Mouse (Mus musculus): ENCODE results near the gene St14. TPM values are rescaled to one million over a fixed set of nuclear protein-coding genes. Genes with fewer than 3 reads are reported as not detected.

The St14 gene
- polyA plus RNA-seq, 1 experiment: 0.02 TPM

DNA sequence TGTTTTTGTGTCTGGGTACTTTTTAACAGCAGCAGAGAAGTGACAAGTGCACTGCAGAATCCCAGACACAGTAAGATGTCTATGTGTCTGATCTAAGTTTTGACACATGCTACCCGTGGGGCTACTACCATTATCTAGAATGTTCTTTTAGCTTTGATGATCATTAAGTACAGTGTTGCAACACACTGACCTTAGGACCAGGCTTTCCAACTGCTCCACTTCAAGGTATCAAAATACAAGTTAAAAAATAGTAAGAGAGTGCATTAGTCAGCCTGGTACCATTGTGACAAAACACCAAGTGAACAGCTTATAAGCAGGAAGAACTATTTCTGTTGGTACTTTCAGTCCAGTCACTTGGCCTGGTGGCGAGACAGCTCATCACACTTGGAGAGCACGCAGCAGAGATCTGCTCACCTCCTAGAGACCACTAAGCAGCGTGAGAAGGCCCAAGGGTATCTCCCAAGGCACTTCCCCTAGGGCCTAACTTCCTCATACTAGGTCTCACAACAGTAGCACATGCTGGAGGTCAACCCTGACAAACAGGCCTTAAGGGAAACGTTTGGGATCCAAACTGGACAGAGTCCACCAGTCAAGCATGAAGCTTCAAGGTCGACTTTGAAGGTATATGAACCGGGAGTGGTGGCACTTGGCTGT, 13.7 kb upstream of the St14 start:
- Histone ChIP-seq H3K4me3 (no peak overlapping the region), H3K79me2 (ENCODE audit: control insufficient read depth, insufficient read depth) (no peaks in the 10 kb centered on the region), H3K4me2 (ENCODE audit: low read depth) (no peak overlapping the region), H3K27me3 (ENCODE audit: control insufficient read depth, insufficient read depth, insufficient read length) (no peaks in the 10 kb centered on the region), H3ac (ENCODE audit: control insufficient read depth, insufficient read length) (no peak overlapping the region), H3K36me3 (ENCODE audit: control insufficient read depth, insufficient read depth) (no peaks in the 10 kb centered on the region)
- TF ChIP-seq USF1 (IDR thresholded peaks at IDR 0.05; ENCODE audit: low read depth) (no peak), MYOD1 (IDR thresholded peaks at IDR 0.05; ENCODE audit: control insufficient read depth in 1 of 3, insufficient read length in 2 of 3, low read depth in 2 of 3) (no peak), CEBPB (IDR thresholded peaks at IDR 0.05; ENCODE audit: insufficient read depth, poor library complexity, severe bottlenecking) (no peak), POLR2AphosphoS2 (IDR thresholded peaks at IDR 0.05; ENCODE audit: insufficient read length, low read depth) (no peak), MAX (IDR thresholded peaks at IDR 0.05; ENCODE audit: low read depth) (no peak), TCF3 (IDR thresholded peaks at IDR 0.05; ENCODE audit: insufficient read length, low read depth) (no peak), SRF (IDR thresholded peaks at IDR 0.05; ENCODE audit: control insufficient read depth, insufficient read length, low read depth) (no peak), TCF12 (IDR thresholded peaks at IDR 0.05; ENCODE audit: insufficient read depth, poor library complexity, severe bottlenecking) (no peak), POLR2A (IDR thresholded peaks at IDR 0.05; ENCODE audit: insufficient read length, low read depth) (no peak), E2F4 (IDR thresholded peaks at IDR 0.05; ENCODE audit: insufficient read depth) (no peak), MYOG (IDR thresholded peaks at IDR 0.05; ENCODE audit: control insufficient read depth in 1 of 3, insufficient read depth in 1 of 3, insufficient read length in 2 of 3, low read depth in 2 of 3) (no peak), REST (IDR thresholded peaks at IDR 0.05; ENCODE audit: insufficient read depth, insufficient read length) (no peak)

DNA sequence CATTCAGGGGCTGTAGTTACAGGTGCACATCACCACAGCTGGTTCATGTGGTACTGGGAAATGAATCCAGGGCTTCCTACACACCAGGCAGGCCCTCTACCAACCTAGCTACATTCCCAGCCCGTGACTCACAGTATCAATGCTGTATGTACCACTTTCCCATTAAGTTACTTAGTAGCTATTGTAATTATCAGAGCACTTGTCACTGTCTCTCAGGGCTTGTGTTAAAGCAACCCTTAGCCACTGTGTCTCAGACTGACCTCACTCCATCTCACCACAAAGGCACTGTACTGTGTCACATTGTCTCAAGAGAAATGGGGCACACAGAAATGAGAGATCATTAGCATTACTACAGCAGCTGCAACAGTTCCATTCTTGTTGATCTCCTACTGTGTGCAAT, 11.3 kb upstream of the St14 start:
- TF ChIP-seq E2F4 (IDR thresholded peaks at IDR 0.05; ENCODE audit: insufficient read depth) (no peak), SRF (IDR thresholded peaks at IDR 0.05; ENCODE audit: control insufficient read depth, insufficient read length, low read depth) (no peak), CEBPB (IDR thresholded peaks at IDR 0.05; ENCODE audit: insufficient read depth, poor library complexity, severe bottlenecking) (no peak), REST (IDR thresholded peaks at IDR 0.05; ENCODE audit: insufficient read depth, insufficient read length) (no peak), TCF3 (IDR thresholded peaks at IDR 0.05; ENCODE audit: insufficient read length, low read depth) (no peak), POLR2A (IDR thresholded peaks at IDR 0.05; ENCODE audit: insufficient read length, low read depth) (no peak), USF1 (IDR thresholded peaks at IDR 0.05; ENCODE audit: low read depth) (no peak), MYOG (IDR thresholded peaks at IDR 0.05; ENCODE audit: control insufficient read depth in 1 of 3, insufficient read depth in 1 of 3, insufficient read length in 2 of 3, low read depth in 2 of 3) (no peak), MYOD1 (IDR thresholded peaks at IDR 0.05; ENCODE audit: control insufficient read depth in 1 of 3, insufficient read length in 2 of 3, low read depth in 2 of 3) (no peak), POLR2AphosphoS2 (IDR thresholded peaks at IDR 0.05; ENCODE audit: insufficient read length, low read depth) (no peak), MAX (IDR thresholded peaks at IDR 0.05; ENCODE audit: low read depth) (no peak), TCF12 (IDR thresholded peaks at IDR 0.05; ENCODE audit: insufficient read depth, poor library complexity, severe bottlenecking) (no peak)
- no peaks in the 10 kb centered on the region for H3K79me2 ChIP-seq (ENCODE audit: control insufficient read depth, insufficient read depth)
- H3K27me3 ChIP-seq (ENCODE audit: control insufficient read depth, insufficient read depth, insufficient read length): no peaks in the 10 kb centered on the region
- H3K4me3 ChIP-seq: no peak overlapping the region
- no peak overlapping the region for H3ac ChIP-seq (ENCODE audit: control insufficient read depth, insufficient read length)
- H3K36me3 ChIP-seq (ENCODE audit: control insufficient read depth, insufficient read depth): no peaks in the 10 kb centered on the region
- no peak overlapping the region for H3K4me2 ChIP-seq (ENCODE audit: low read depth)

- Histone ChIP-seq H3K4me2 (ENCODE audit: low read depth) (no peak overlapping the region), H3K36me3 (ENCODE audit: control insufficient read depth, insufficient read depth) (no peaks in the 10 kb centered on the region), H3K27me3 (ENCODE audit: control insufficient read depth, insufficient read depth, insufficient read length) (peaks cover 58% of the 10 kb centered on the region), H3ac (ENCODE audit: control insufficient read depth, insufficient read length) (no peak overlapping the region), H3K4me3 (no peak overlapping the region), H3K79me2 (ENCODE audit: control insufficient read depth, insufficient read depth) (no peaks in the 10 kb centered on the region)
- TF ChIP-seq MAX (IDR thresholded peaks at IDR 0.05; ENCODE audit: low read depth) (no peak), SRF (IDR thresholded peaks at IDR 0.05; ENCODE audit: control insufficient read depth, insufficient read length, low read depth) (no peak), MYOD1 (IDR thresholded peaks at IDR 0.05; ENCODE audit: control insufficient read depth in 1 of 3, insufficient read length in 2 of 3, low read depth in 2 of 3) (no peak), TCF12 (IDR thresholded peaks at IDR 0.05; ENCODE audit: insufficient read depth, poor library complexity, severe bottlenecking) (no peak), MYOG (IDR thresholded peaks at IDR 0.05; ENCODE audit: control insufficient read depth in 1 of 3, insufficient read depth in 1 of 3, insufficient read length in 2 of 3, low read depth in 2 of 3) (no peak), E2F4 (IDR thresholded peaks at IDR 0.05; ENCODE audit: insufficient read depth) (no peak), POLR2A (IDR thresholded peaks at IDR 0.05; ENCODE audit: insufficient read length, low read depth) (no peak), REST (IDR thresholded peaks at IDR 0.05; ENCODE audit: insufficient read depth, insufficient read length) (no peak), POLR2AphosphoS2 (IDR thresholded peaks at IDR 0.05; ENCODE audit: insufficient read length, low read depth) (no peak), USF1 (IDR thresholded peaks at IDR 0.05; ENCODE audit: low read depth) (no peak), CEBPB (IDR thresholded peaks at IDR 0.05; ENCODE audit: insufficient read depth, poor library complexity, severe bottlenecking) (no peak), TCF3 (IDR thresholded peaks at IDR 0.05; ENCODE audit: insufficient read length, low read depth) (no peak)
Observed at GRCm38 (mm10) chr9:31133131-31133530, 1.5 kb upstream of the St14 start.

GRCm38 (mm10) chr9:31130357-31131204, 1.1 kb downstream of the St14 start:
- no peak for TF ChIP-seq POLR2A (IDR thresholded peaks at IDR 0.05; ENCODE audit: insufficient read length, low read depth)
- no peak for TF ChIP-seq REST (IDR thresholded peaks at IDR 0.05; ENCODE audit: insufficient read depth, insufficient read length)
- no peak for TF ChIP-seq USF1 (IDR thresholded peaks at IDR 0.05; ENCODE audit: low read depth)
- no peak for TF ChIP-seq MYOG (IDR thresholded peaks at IDR 0.05; ENCODE audit: control insufficient read depth in 1 of 3, insufficient read depth in 1 of 3, insufficient read length in 2 of 3, low read depth in 2 of 3)
- TF ChIP-seq MAX (IDR thresholded peaks at IDR 0.05; ENCODE audit: low read depth): no peak
- no peak for TF ChIP-seq CEBPB (IDR thresholded peaks at IDR 0.05; ENCODE audit: insufficient read depth, poor library complexity, severe bottlenecking)
- TF ChIP-seq TCF3 (IDR thresholded peaks at IDR 0.05; ENCODE audit: insufficient read length, low read depth): no peak
- no peak for TF ChIP-seq E2F4 (IDR thresholded peaks at IDR 0.05; ENCODE audit: insufficient read depth)
- TF ChIP-seq POLR2AphosphoS2 (IDR thresholded peaks at IDR 0.05; ENCODE audit: insufficient read length, low read depth): no peak
- TF ChIP-seq TCF12 (IDR thresholded peaks at IDR 0.05; ENCODE audit: insufficient read depth, poor library complexity, severe bottlenecking): no peak
- no peak for TF ChIP-seq SRF (IDR thresholded peaks at IDR 0.05; ENCODE audit: control insufficient read depth, insufficient read length, low read depth)
- TF ChIP-seq MYOD1 (IDR thresholded peaks at IDR 0.05; ENCODE audit: control insufficient read depth in 1 of 3, insufficient read length in 2 of 3, low read depth in 2 of 3): no peak
- H3K4me2 ChIP-seq (ENCODE audit: low read depth): peak overlapping the region; percentile 30

More at GRCm38 (mm10) chr9:31130357-31131204, 1.1 kb downstream of the St14 start:
- no peaks in the 10 kb centered on the region for H3K79me2 ChIP-seq (ENCODE audit: control insufficient read depth, insufficient read depth)
- H3ac ChIP-seq (ENCODE audit: control insufficient read depth, insufficient read length): no peak overlapping the region
- no peak overlapping the region for H3K4me3 ChIP-seq
- H3K36me3 ChIP-seq (ENCODE audit: control insufficient read depth, insufficient read depth): no peaks in the 10 kb centered on the region
- peaks cover 49% of the 10 kb centered on the region for H3K27me3 ChIP-seq (ENCODE audit: control insufficient read depth, insufficient read depth, insufficient read length)
